Mouse (Mus musculus) limb, embryonic 13.5 days (tissue): Measurements from ENCODE around the gene Aldob. TPM values are rescaled to one million over a fixed set of nuclear protein-coding genes. Genes with fewer than 3 reads are reported as not detected.
A peak's percentile ranks its signal among the peaks of the same experiment; 100 is the strongest.

Experiments used
- ATAC-seq: fragments of 200-750 bp; cut with Nextera tagmentation; 2 replicates; pipeline ENCODE4 v1.8.0; 2017; ENCODE audit warnings: low read depth, moderate number of reproducible peaks, moderate TSS enrichment; ENCODE audit not compliant: low FRiP score
- H3K27ac ChIP-seq: fragments of 300-500 bp; sonication (generic); 2 replicates; pipeline ENCODE4 v1.5.1; 2015; ENCODE audit warnings: inconsistent platforms, mild to moderate bottlenecking, moderate library complexity
- H3K27me3 ChIP-seq: fragments of 300-500 bp; sonication (generic); 2 replicates; pipeline ENCODE4 v1.6.1; 2015; ENCODE audit warnings: mild to moderate bottlenecking, inconsistent platforms
- H3K36me3 ChIP-seq: fragments of 300-500 bp; sonication (generic); 2 replicates; pipeline ENCODE4 v1.6.1; 2015; ENCODE audit warnings: inconsistent platforms, mild to moderate bottlenecking, moderate library complexity
- H3K4me1 ChIP-seq: fragments of 300-500 bp; sonication (generic); 2 replicates; pipeline ENCODE4 v1.6.1; 2015; ENCODE audit warnings: inconsistent platforms
- H3K4me2 ChIP-seq: fragments of 300-500 bp; sonication (generic); replicated peaks from 2 replicates; pipeline ENCODE4 v1.6.1; 2015; ENCODE audit warnings: inconsistent platforms, mild to moderate bottlenecking, moderate library complexity
- H3K4me3 ChIP-seq: fragments of 300-500 bp; sonication (generic); 2 replicates; pipeline ENCODE4 v1.5.1; 2015; ENCODE audit warnings: moderate library complexity, mild to moderate bottlenecking, inconsistent platforms
- H3K9ac ChIP-seq: fragments of 300-500 bp; sonication (generic); 2 replicates; pipeline ENCODE4 v1.6.1; 2015; ENCODE audit warnings: mild to moderate bottlenecking, inconsistent platforms
- H3K9me3 ChIP-seq: fragments of 300-500 bp; sonication (generic); 2 replicates; pipeline ENCODE4 v1.6.1; 2016; ENCODE audit warnings: inconsistent platforms
- WGBS: fragments of 180-500 bp; shearing (Covaris S2); methylation state at CpG from one replicate; pipeline ENCODE4 v1.1.7; 2015; 5-methylcytosine and 5-hydroxymethylcytosine counted together
- polyA plus RNA-seq: library from polyadenylated mRNA; unstranded; fragments of >200 nt; fragmentation: Nextera tagmentation; extraction: Ambion mirVana; gene quantifications from 2 replicates; pipeline ENCODE4 v1.2.1, GENCODE M21; 2015

Aldob gene
- polyA plus RNA-seq, 1 experiment from 2014 or later: 0.20 TPM

DNA sequence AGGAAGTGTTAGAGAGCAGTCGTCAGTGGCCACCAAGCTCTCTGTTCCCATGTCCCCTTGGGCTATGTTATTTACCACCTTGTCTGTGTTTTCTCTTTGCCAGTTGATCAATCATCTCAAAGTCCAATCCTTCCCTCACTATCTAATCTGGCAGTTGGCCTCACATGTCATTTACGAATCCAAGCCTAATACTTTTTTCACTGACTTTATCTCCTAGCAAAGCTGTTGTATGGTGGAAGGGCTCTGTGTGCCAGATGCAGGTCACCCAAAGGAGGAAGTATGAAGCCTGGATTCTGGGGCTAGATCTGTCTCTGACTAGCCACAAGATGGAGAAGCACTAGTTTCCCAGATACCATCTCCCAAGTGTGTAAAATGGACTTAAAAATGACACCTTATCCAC, 8.8 kb upstream of the Aldob start:
- Histone ChIP-seq H3K27ac (no peak overlapping the region), H3K9ac (no peak overlapping the region), H3K4me1 (no peaks in the 10 kb centered on the region), H3K4me2 (no peak overlapping the region), H3K9me3 (no peaks in the 10 kb centered on the region), H3K27me3 (no peaks in the 10 kb centered on the region), H3K4me3 (no peak overlapping the region), H3K36me3 (no peaks in the 10 kb centered on the region)
- ATAC-seq: no peak
- 58% methylated on average over 2 of the region's 2 CpGs for WGBS

GRCm38 (mm10) chr4:49557375-49557774, 8.0 kb upstream of the Aldob start:
- 94% methylated on average over 7 of the region's 7 CpGs for WGBS
- H3K27ac ChIP-seq: no peak overlapping the region
- H3K4me1 ChIP-seq: no peaks in the 10 kb centered on the region
- no peaks in the 10 kb centered on the region for H3K9me3 ChIP-seq
- no peak overlapping the region for H3K4me3 ChIP-seq
- no peak for ATAC-seq
- H3K4me2 ChIP-seq: no peak overlapping the region
- no peaks in the 10 kb centered on the region for H3K27me3 ChIP-seq
- H3K36me3 ChIP-seq: no peaks in the 10 kb centered on the region
- no peak overlapping the region for H3K9ac ChIP-seq

GRCm38 (mm10) chr4:49553380-49553779, 4.0 kb upstream of the Aldob start:
- H3K27ac ChIP-seq: no peak overlapping the region
- H3K4me1 ChIP-seq: no peaks in the 10 kb centered on the region
- no peaks in the 10 kb centered on the region for H3K9me3 ChIP-seq
- ATAC-seq: no peak
- no peaks in the 10 kb centered on the region for H3K36me3 ChIP-seq
- H3K4me2 ChIP-seq: no peak overlapping the region
- 72% methylated on average over 5 of the region's 5 CpGs for WGBS
- no peaks in the 10 kb centered on the region for H3K27me3 ChIP-seq
- H3K4me3 ChIP-seq: no peak overlapping the region
- no peak overlapping the region for H3K9ac ChIP-seq

- no peak overlapping the region for H3K9ac ChIP-seq
- H3K4me1 ChIP-seq: no peaks in the 10 kb centered on the region; the same call in 1 of the 2 replicates
- ATAC-seq: no peak
- H3K4me3 ChIP-seq: no peak overlapping the region
- whole genome bisulfite sequencing: 84% methylated on average over 7 of the region's 7 CpGs
- no peak overlapping the region for H3K27ac ChIP-seq
- H3K4me2 ChIP-seq: no peak overlapping the region
- no peaks in the 10 kb centered on the region for H3K36me3 ChIP-seq
- H3K9me3 ChIP-seq: no peaks in the 10 kb centered on the region
- H3K27me3 ChIP-seq: no peaks in the 10 kb centered on the region
These were observed 1.7 kb downstream of the Aldob start for GRCm38 (mm10) chr4:49547544-49548219.

DNA sequence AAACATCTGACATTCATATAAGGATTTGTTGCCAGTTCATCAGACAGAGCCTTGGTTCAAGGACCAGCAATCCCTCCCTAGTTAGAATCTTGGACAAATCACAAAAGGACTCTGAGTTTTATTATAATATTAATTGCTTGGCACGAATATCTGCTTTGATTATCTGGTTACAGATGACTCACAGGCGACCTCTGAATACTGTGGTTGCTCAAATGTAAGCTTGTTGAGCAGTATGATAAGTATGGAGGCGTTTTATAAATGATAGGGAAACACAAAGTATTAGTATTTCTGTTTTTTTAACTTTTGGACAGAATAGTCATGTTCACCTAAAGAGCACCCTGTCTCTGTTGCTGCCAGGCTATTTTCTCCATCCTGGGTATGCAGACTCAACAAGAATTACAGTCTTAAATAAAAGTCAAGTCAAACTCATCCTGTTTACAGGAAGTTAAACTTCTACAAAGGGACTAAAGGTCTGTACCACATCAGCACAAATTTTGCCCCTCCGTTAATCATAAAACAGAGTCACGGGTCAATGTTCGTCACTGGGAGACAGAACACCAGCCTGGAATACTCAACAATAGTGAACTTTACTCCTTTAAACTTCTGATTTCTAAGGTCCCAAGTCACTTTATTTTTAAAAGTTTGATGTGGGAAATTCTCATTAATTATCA, 2.3 kb downstream of the Aldob start:
- Histone ChIP-seq H3K4me1 (no peaks in the 10 kb centered on the region; the same call in 1 of the 2 replicates), H3K9me3 (no peaks in the 10 kb centered on the region), H3K9ac (no peak overlapping the region), H3K27me3 (no peaks in the 10 kb centered on the region), H3K4me3 (no peak overlapping the region), H3K27ac (no peak overlapping the region), H3K4me2 (no peak overlapping the region), H3K36me3 (no peaks in the 10 kb centered on the region)
- no peak for ATAC-seq
- WGBS: 75% methylated on average over 6 of the region's 6 CpGs

- 94% methylated on average over 2 of the region's 2 CpGs for WGBS
- no peaks in the 10 kb centered on the region for H3K9me3 ChIP-seq
- H3K27me3 ChIP-seq: no peaks in the 10 kb centered on the region
- no peak overlapping the region for H3K4me2 ChIP-seq
- ATAC-seq: no peak
- no peaks in the 10 kb centered on the region for H3K36me3 ChIP-seq
- H3K27ac ChIP-seq: no peak overlapping the region
- no peak overlapping the region for H3K9ac ChIP-seq
- H3K4me1 ChIP-seq: no peaks in the 10 kb centered on the region; the same call in 1 of the 2 replicates
- H3K4me3 ChIP-seq: no peak overlapping the region
These were observed 3.3 kb downstream of the Aldob start for GRCm38 (mm10) chr4:49546026-49546425.

DNA sequence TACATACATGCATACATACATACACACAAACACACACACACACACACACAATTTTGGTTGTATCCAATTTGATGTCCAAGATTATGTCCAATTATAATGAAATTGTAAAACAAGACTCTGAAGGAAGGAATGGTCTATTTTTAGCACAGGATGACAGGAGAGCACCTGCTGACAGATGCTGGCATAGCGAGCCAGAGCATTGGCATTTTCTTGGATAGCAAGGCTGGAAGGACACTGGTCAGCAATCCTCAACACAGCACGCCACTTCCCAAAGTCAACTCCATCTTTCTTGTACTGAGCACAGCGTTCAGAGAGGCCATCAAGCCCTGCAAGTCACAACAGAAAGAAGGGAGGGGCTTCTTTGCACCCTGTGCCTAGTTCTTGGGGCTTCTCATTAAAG, 8.4 kb downstream of the Aldob start:
- Histone ChIP-seq H3K4me3 (no peak overlapping the region), H3K9me3 (no peaks in the 10 kb centered on the region), H3K4me2 (no peak overlapping the region), H3K27me3 (no peaks in the 10 kb centered on the region), H3K9ac (no peak overlapping the region), H3K4me1 (no peaks in the 10 kb centered on the region; the same call in 1 of the 2 replicates), H3K36me3 (no peaks in the 10 kb centered on the region), H3K27ac (no peak overlapping the region)
- 74% methylated on average over 3 of the region's 3 CpGs for WGBS
- ATAC-seq: no peak

DNA sequence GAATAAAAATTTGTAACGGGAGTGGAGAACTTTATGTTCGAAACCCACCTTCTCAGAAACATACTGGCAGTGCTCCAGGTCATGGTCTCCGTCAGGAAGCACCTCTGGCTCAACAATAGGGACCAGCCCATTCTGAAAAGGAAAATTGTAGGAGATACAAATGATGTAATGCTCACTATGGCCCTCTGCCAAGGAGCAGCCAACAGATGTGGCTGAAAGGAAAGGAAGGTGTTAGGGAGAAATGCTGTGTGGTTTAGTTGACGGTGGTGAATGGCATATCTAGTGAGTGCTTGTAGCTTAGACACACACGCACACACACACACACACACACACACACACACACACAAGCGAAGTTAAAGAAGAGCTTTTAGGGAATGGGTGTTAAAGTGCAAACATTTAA, 9.7 kb downstream of the Aldob start:
- Histone ChIP-seq H3K9me3 (no peaks in the 10 kb centered on the region), H3K27ac (no peak overlapping the region), H3K4me1 (no peaks in the 10 kb centered on the region), H3K4me2 (no peak overlapping the region), H3K4me3 (no peak overlapping the region), H3K36me3 (no peaks in the 10 kb centered on the region), H3K27me3 (no peaks in the 10 kb centered on the region), H3K9ac (no peak overlapping the region)
- 65% methylated on average over 6 of the region's 6 CpGs for whole genome bisulfite sequencing
- no peak for ATAC-seq

- ATAC-seq: no peak
- no peak overlapping the region for H3K4me3 ChIP-seq
- H3K36me3 ChIP-seq: peaks cover 13% of the 10 kb centered on the region
- no peaks in the 10 kb centered on the region for H3K27me3 ChIP-seq
- no peaks in the 10 kb centered on the region for H3K4me1 ChIP-seq
- no peak overlapping the region for H3K4me2 ChIP-seq
- no peaks in the 10 kb centered on the region for H3K9me3 ChIP-seq
- no peak overlapping the region for H3K27ac ChIP-seq
- 86% methylated on average over 4 of the region's 4 CpGs for WGBS
- H3K9ac ChIP-seq: no peak overlapping the region
These were observed 12.7 kb downstream of the Aldob start for GRCm38 (mm10) chr4:49536671-49537070.

DNA sequence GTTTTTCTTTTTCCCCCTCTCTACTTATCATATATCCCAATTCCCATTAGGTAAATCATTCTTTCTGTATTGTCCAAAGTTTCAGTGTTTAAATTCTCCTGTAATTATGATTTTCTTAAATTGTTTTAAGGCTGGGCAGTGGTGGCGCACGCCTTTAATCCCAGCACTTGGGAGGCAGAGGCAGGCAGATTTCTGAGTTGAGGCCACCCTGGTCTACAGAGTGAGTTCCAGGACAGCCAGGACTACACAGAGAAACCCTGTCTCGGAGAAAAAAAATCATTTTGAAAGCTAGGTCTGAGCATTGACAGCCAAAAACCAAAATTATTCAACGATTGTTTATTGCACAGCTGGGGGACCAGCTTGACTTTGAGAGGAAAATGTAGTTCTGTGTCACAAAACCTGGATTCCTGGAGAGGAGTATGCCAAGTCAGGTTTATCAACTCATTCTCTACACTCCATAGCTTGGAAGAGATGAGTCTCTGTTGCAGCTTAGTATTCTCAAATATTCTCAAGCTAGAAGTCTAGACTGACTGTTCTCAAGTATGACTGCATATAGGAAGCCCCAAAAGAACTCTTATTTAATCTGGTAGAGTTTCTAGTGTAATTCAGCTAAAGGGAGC, 13.6 kb downstream of the Aldob start:
- H3K9ac ChIP-seq: no peak overlapping the region
- WGBS: 95% methylated on average over 4 of the region's 4 CpGs
- ATAC-seq: no peak
- no peaks in the 10 kb centered on the region for H3K4me1 ChIP-seq
- 0 out of 2 replicates have a peak, but pooled peaks cover 1% of the 10 kb centered on the region for H3K9me3 ChIP-seq
- no peak overlapping the region for H3K4me3 ChIP-seq
- H3K36me3 ChIP-seq: peaks cover 18% of the 10 kb centered on the region
- H3K27ac ChIP-seq: no peak overlapping the region
- no peaks in the 10 kb centered on the region for H3K27me3 ChIP-seq
- H3K4me2 ChIP-seq: no peak overlapping the region

- Histone ChIP-seq H3K4me1 (no peaks in the 10 kb centered on the region), H3K27me3 (no peaks in the 10 kb centered on the region), H3K9ac (no peak overlapping the region), H3K9me3 (peaks cover 9% of the 10 kb centered on the region), H3K4me2 (no peak overlapping the region), H3K27ac (no peak overlapping the region), H3K4me3 (no peak overlapping the region), H3K36me3 (peaks cover 25% of the 10 kb centered on the region)
- 90% methylated on average over 3 of the region's 3 CpGs for WGBS
- ATAC-seq: no peak
These were observed 14.3 kb downstream of the Aldob start for GRCm38 (mm10) chr4:49535036-49535435.

DNA sequence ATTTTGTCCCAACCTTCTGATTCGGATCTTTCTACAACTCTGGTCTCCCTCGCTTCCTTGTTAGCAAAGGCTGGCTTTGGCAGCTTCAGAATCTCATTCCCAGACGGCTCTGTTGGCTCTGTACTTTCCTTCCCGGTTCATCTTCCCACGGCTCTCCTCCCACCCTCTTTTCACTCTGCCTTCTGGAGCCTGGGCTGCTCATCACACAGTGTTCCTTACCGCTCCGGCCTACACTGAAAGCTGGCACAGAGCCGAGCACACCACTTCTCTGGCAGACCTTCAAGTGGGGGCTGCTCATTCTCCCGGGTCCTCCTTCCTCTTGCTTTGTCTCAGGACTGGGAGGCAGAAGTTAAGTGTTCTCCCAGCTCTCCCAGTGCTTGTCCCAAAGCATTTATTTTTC, 26.8 kb downstream of the Aldob start:
- H3K9ac ChIP-seq: 0 out of 2 replicates have a peak overlapping the region, but pooled peaks have one; percentile 78
- peak overlapping the region; percentile 65; the same call in 1 of the 2 replicates for H3K4me3 ChIP-seq
- ATAC-seq: no peak
- 79% methylated on average over 9 of the region's 9 CpGs for WGBS
- no peaks in the 10 kb centered on the region for H3K9me3 ChIP-seq
- H3K27me3 ChIP-seq: no peaks in the 10 kb centered on the region
- peaks cover 18% of the 10 kb centered on the region for H3K4me1 ChIP-seq
- peaks cover 36% of the 10 kb centered on the region for H3K36me3 ChIP-seq
- no peak overlapping the region for H3K27ac ChIP-seq
- peak overlapping the region; percentile 71 for H3K4me2 ChIP-seq
